Mouse (Mus musculus) embryonic facial prominence, embryonic 12.5 days (tissue): ENCODE measurements at regions not wholly inside any gene's neighbourhood (a gene's known extent, or its start where the extent isn't known, plus 50 kb on each side); places are given as distances from the start of the nearest gene placed in this dataset.

Source experiments
- ATAC-seq: fragments of 200-750 bp; cut with Nextera tagmentation; 2 replicates; pipeline ENCODE4 v1.8.0; 2017; ENCODE audit not compliant: insufficient number of reproducible peaks, insufficient read depth, low FRiP score, low TSS enrichment
- H3K27ac ChIP-seq: fragments of 300-500 bp; sonication (generic); 2 replicates; pipeline ENCODE4 v1.5.1; 2016; ENCODE audit warnings: mild to moderate bottlenecking
- H3K27me3 ChIP-seq: fragments of 300-500 bp; sonication (generic); 2 replicates; pipeline ENCODE4 v1.6.1; 2016; ENCODE audit warnings: mild to moderate bottlenecking, moderate library complexity
- H3K36me3 ChIP-seq: fragments of 300-500 bp; sonication (generic); 2 replicates; pipeline ENCODE4 v1.6.1; 2016; ENCODE audit warnings: mild to moderate bottlenecking
- H3K4me1 ChIP-seq: fragments of 300-500 bp; sonication (generic); 2 replicates; pipeline ENCODE4 v1.6.1; 2016
- H3K4me2 ChIP-seq: fragments of 300-500 bp; sonication (generic); replicated peaks from 2 replicates; pipeline ENCODE4 v1.6.1; 2016; ENCODE audit warnings: mild to moderate bottlenecking, moderate library complexity
- H3K4me3 ChIP-seq: fragments of 300-500 bp; sonication (generic); 2 replicates; pipeline ENCODE4 v1.5.1; 2016; ENCODE audit warnings: mild to moderate bottlenecking
- H3K9ac ChIP-seq: fragments of 300-500 bp; sonication (generic); 2 replicates; pipeline ENCODE4 v1.6.1; 2016; ENCODE audit warnings: mild to moderate bottlenecking, moderate library complexity
- H3K9me3 ChIP-seq: fragments of 300-500 bp; sonication (generic); 2 replicates; pipeline ENCODE4 v1.6.1; 2016; ENCODE audit warnings: mild to moderate bottlenecking, moderate library complexity
- WGBS: fragments of 180-500 bp; shearing (Covaris S2); methylation state at CpG from one replicate; pipeline ENCODE4 v1.1.7; 2016; 5-methylcytosine and 5-hydroxymethylcytosine counted together

- ATAC-seq: no peak
- no peaks in the 10 kb centered on the region for H3K27me3 ChIP-seq
- H3K4me2 ChIP-seq: no peak overlapping the region
- H3K36me3 ChIP-seq: no peaks in the 10 kb centered on the region
- no peak overlapping the region for H3K4me3 ChIP-seq
- WGBS: 46% methylated on average over 9 of the region's 9 CpGs
- H3K4me1 ChIP-seq: peaks cover 21% of the 10 kb centered on the region
- H3K9ac ChIP-seq: no peak overlapping the region
- no peaks in the 10 kb centered on the region for H3K9me3 ChIP-seq
- H3K27ac ChIP-seq: peak overlapping the region; percentile 76
Observed at GRCm38 (mm10) chr8:103230741-103231475, 445.5 kb upstream of the Cdh11 start.

GRCm38 (mm10) chr8:103234374-103234773 is 448.9 kb upstream of the Cdh11 start:
- Histone ChIP-seq H3K4me3 (no peak overlapping the region), H3K4me1 (peaks cover 21% of the 10 kb centered on the region), H3K36me3 (no peaks in the 10 kb centered on the region), H3K27me3 (no peaks in the 10 kb centered on the region), H3K27ac (peak overlapping the region; percentile 76), H3K9ac (no peak overlapping the region), H3K4me2 (no peak overlapping the region), H3K9me3 (no peaks in the 10 kb centered on the region)
- 22% methylated on average over 2 of the region's 2 CpGs for WGBS
- no peak for ATAC-seq

GRCm38 (mm10) chr8:103235614-103236013 is 450.2 kb upstream of the Cdh11 start:
- Histone ChIP-seq H3K9me3 (no peaks in the 10 kb centered on the region), H3K9ac (no peak overlapping the region), H3K4me3 (no peak overlapping the region), H3K27ac (peak overlapping the region; percentile 77), H3K27me3 (no peaks in the 10 kb centered on the region), H3K4me1 (peaks cover 17% of the 10 kb centered on the region), H3K36me3 (no peaks in the 10 kb centered on the region), H3K4me2 (no peak overlapping the region)
- 4% methylated on average over 1 of the region's 1 CpGs for WGBS
- no peak for ATAC-seq

GRCm38 (mm10) chr8:103238456-103238970 is 453.1 kb upstream of the Cdh11 start:
- H3K36me3 ChIP-seq: no peaks in the 10 kb centered on the region
- no peak for ATAC-seq
- H3K4me2 ChIP-seq: no peak overlapping the region
- H3K4me1 ChIP-seq: peaks cover 10% of the 10 kb centered on the region
- no peaks in the 10 kb centered on the region for H3K9me3 ChIP-seq
- H3K9ac ChIP-seq: no peak overlapping the region
- no peak overlapping the region for H3K4me3 ChIP-seq
- no peak overlapping the region for H3K27ac ChIP-seq
- H3K27me3 ChIP-seq: no peaks in the 10 kb centered on the region

GRCm38 (mm10) chr8:103244169-103244568 is 458.7 kb upstream of the Cdh11 start:
- Histone ChIP-seq H3K9me3 (no peaks in the 10 kb centered on the region), H3K27ac (no peak overlapping the region), H3K4me1 (peaks cover 7% of the 10 kb centered on the region; the same call in 1 of the 2 replicates), H3K4me2 (no peak overlapping the region), H3K9ac (no peak overlapping the region), H3K36me3 (no peaks in the 10 kb centered on the region), H3K4me3 (no peak overlapping the region), H3K27me3 (no peaks in the 10 kb centered on the region)
- 64% methylated on average over 2 of the region's 2 CpGs for WGBS
- no peak for ATAC-seq

GRCm38 (mm10) chr8:103244658-103245057 is 459.2 kb upstream of the Cdh11 start:
- no peak for ATAC-seq
- 77% methylated on average over 6 of the region's 6 CpGs for WGBS
- H3K27ac ChIP-seq: no peak overlapping the region

GRCm38 (mm10) chr8:103245864-103246263 is 460.4 kb upstream of the Cdh11 start:
- no peak overlapping the region for H3K27ac ChIP-seq
- no peak for ATAC-seq
- WGBS: 21% methylated on average over 9 of the region's 9 CpGs

More at GRCm38 (mm10) chr8:103244658-103245057, 459.2 kb upstream of the Cdh11 start:
- Histone ChIP-seq H3K4me1 (peaks cover 7% of the 10 kb centered on the region; the same call in 1 of the 2 replicates), H3K27me3 (no peaks in the 10 kb centered on the region), H3K4me3 (no peak overlapping the region), H3K9me3 (no peaks in the 10 kb centered on the region), H3K9ac (no peak overlapping the region), H3K4me2 (no peak overlapping the region), H3K36me3 (no peaks in the 10 kb centered on the region)

GRCm38 (mm10) chr8:103261236-103261635 is 475.8 kb upstream of the Cdh11 start:
- Histone ChIP-seq H3K9me3 (no peaks in the 10 kb centered on the region), H3K27me3 (no peaks in the 10 kb centered on the region), H3K36me3 (no peaks in the 10 kb centered on the region), H3K4me3 (no peak overlapping the region), H3K9ac (no peak overlapping the region), H3K27ac (no peak overlapping the region), H3K4me1 (no peaks in the 10 kb centered on the region), H3K4me2 (no peak overlapping the region)
- ATAC-seq: no peak

More at GRCm38 (mm10) chr8:103245864-103246263, 460.4 kb upstream of the Cdh11 start:
- no peaks in the 10 kb centered on the region for H3K36me3 ChIP-seq
- H3K9me3 ChIP-seq: no peaks in the 10 kb centered on the region
- no peaks in the 10 kb centered on the region for H3K27me3 ChIP-seq
- H3K9ac ChIP-seq: no peak overlapping the region
- no peak overlapping the region for H3K4me2 ChIP-seq
- H3K4me3 ChIP-seq: no peak overlapping the region
- peaks cover 7% of the 10 kb centered on the region; the same call in 1 of the 2 replicates for H3K4me1 ChIP-seq

GRCm38 (mm10) chr8:103270035-103270434 is 484.6 kb upstream of the Cdh11 start:
- WGBS: 70% methylated on average over 3 of the region's 3 CpGs
- H3K27ac ChIP-seq: peak overlapping the region; percentile 83

GRCm38 (mm10) chr8:103270815-103271553 is 485.5 kb upstream of the Cdh11 start:
- WGBS: 23% methylated on average over 9 of the region's 9 CpGs
- H3K27ac ChIP-seq: peak overlapping the region; percentile 83
- no peak overlapping the region for H3K4me2 ChIP-seq

More at GRCm38 (mm10) chr8:103270035-103270434, 484.6 kb upstream of the Cdh11 start:
- no peak for ATAC-seq
- H3K9me3 ChIP-seq: no peaks in the 10 kb centered on the region
- H3K9ac ChIP-seq: no peak overlapping the region
- peaks cover 28% of the 10 kb centered on the region for H3K4me1 ChIP-seq
- H3K27me3 ChIP-seq: no peaks in the 10 kb centered on the region
- no peaks in the 10 kb centered on the region for H3K36me3 ChIP-seq
- no peak overlapping the region for H3K4me2 ChIP-seq
- H3K4me3 ChIP-seq: no peak overlapping the region

GRCm38 (mm10) chr8:103272305-103273079 is 487.1 kb upstream of the Cdh11 start:
- 18% methylated on average over 5 of the region's 5 CpGs for WGBS
- Histone ChIP-seq H3K27me3 (no peaks in the 10 kb centered on the region), H3K4me1 (peaks cover 28% of the 10 kb centered on the region), H3K27ac (peak overlapping the region; percentile 83), H3K9ac (no peak overlapping the region), H3K9me3 (no peaks in the 10 kb centered on the region), H3K4me3 (no peak overlapping the region), H3K36me3 (no peaks in the 10 kb centered on the region), H3K4me2 (no peak overlapping the region)
- 0 out of 2 replicates have a peak, but pooled peaks have one; percentile 38 for ATAC-seq

More at GRCm38 (mm10) chr8:103270815-103271553, 485.5 kb upstream of the Cdh11 start:
- peak; percentile 78 for ATAC-seq
- Histone ChIP-seq H3K27me3 (no peaks in the 10 kb centered on the region), H3K36me3 (no peaks in the 10 kb centered on the region), H3K4me1 (peaks cover 28% of the 10 kb centered on the region), H3K4me3 (no peak overlapping the region), H3K9ac (no peak overlapping the region), H3K9me3 (no peaks in the 10 kb centered on the region)
